Comparison of ENCODE assay signal across 16 mouse cellular contexts in the genomic region with DNA sequence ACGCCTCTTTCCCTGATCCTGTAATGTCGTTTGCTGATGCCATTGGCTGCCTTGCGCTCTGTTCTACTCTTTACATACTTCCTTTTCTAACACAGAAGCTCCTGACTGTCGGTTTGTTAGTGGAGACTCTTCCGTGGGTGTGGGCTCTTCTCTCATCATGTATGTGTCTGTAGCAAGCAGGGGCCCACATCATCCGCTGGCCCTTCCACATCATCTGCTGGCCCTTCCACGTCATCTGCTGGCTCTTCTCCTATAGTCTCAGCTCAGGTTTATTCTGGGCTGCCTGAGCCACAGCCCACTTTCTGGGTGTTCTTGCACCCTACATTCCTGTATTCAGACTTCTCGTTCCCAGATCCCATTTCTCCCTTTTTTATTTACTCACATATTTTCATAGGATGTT.
"Had no signal": no experiment of that assay in that cellular context is flagged by ENCODE, and none has a peak within 500 bp of the region (broad histone marks: within the 10 kb centered on the region; RNA-seq: fewer than 3 reads in every experiment).

No protein-coding gene starts in this region.

- H3K4me2 ChIP-seq: lung, embryonic 14.5 days; midbrain, embryonic 11.5 days; midbrain, embryonic 13.5 days; midbrain, embryonic 15.5 days; neural tube, embryonic 13.5 days; neural tube, embryonic 15.5 days had no signal

- H3K4me3 ChIP-seq: midbrain, embryonic 13.5 days; midbrain, embryonic 15.5 days; myocyte; neural tube, embryonic 13.5 days; neural tube, embryonic 15.5 days had no signal

- H3K9me3 ChIP-seq: midbrain, embryonic 13.5 days; midbrain, embryonic 15.5 days; neural tube, embryonic 13.5 days; neural tube, embryonic 15.5 days had no signal

- ATAC-seq: midbrain, embryonic 13.5 days; midbrain, embryonic 15.5 days had no signal

- H3K27ac ChIP-seq: midbrain, embryonic 13.5 days; midbrain, embryonic 15.5 days; neural tube, embryonic 13.5 days; neural tube, embryonic 15.5 days had no signal

- H3K27me3 ChIP-seq: midbrain, embryonic 13.5 days; midbrain, embryonic 15.5 days; neural tube, embryonic 13.5 days; neural tube, embryonic 15.5 days had no signal

- DNase-seq: lung, adult 18-20 months; lung, embryonic 14.5 days; lung, postnatal 10 days; lung, postnatal 4 days; retina, postnatal 1 day; right cerebral cortex, postnatal 14 days; spleen, adult 18-20 months; thymus, adult 18-20 months; thymus, postnatal 14 days; thymus, postnatal 36 days had no signal

- H3K4me1 ChIP-seq: midbrain, embryonic 13.5 days; midbrain, embryonic 15.5 days had no signal

- H3K9ac ChIP-seq: lung, embryonic 14.5 days; midbrain, embryonic 13.5 days; midbrain, embryonic 15.5 days; neural tube, embryonic 13.5 days; neural tube, embryonic 15.5 days had no signal

- H3K36me3 ChIP-seq: midbrain, embryonic 13.5 days; midbrain, embryonic 15.5 days; neural tube, embryonic 13.5 days; neural tube, embryonic 15.5 days had no signal
